Mouse (Mus musculus) midbrain, embryonic 11.5 days (tissue): ENCODE data around the gene D17H6S53E. TPM values are rescaled to one million over a fixed set of nuclear protein-coding genes. Genes with fewer than 3 reads are reported as not detected.
"Not testable (repeated sequence)": the region's sequence is repeated elsewhere in the genome, so short reads cannot be mapped to it uniquely, and the experiment has no call there.

ENCODE experiments used
- ATAC-seq: fragments of 200-750 bp; cut with Nextera tagmentation; 2 replicates; pipeline ENCODE4 v1.8.0; 2017; ENCODE audit warnings: moderate TSS enrichment, moderate library complexity; ENCODE audit not compliant: low FRiP score
- DNase-seq: peaks from one replicate; pipeline ENCODE4 v3.0.0; 2015; ENCODE audit warnings: low spot score; ENCODE audit errors: missing footprints
- H3K27ac ChIP-seq: fragments of 300-500 bp; sonication (generic); 2 replicates; pipeline ENCODE4 v1.5.1; 2014; ENCODE audit warnings: low read depth, low read length
- H3K27me3 ChIP-seq: fragments of 300-500 bp; sonication (generic); 2 replicates; pipeline ENCODE4 v1.6.1; 2014; ENCODE audit warnings: mild to moderate bottlenecking, low read length, moderate library complexity, mixed read lengths; ENCODE audit not compliant: control insufficient read depth, insufficient read depth
- H3K36me3 ChIP-seq: fragments of 300-500 bp; sonication (generic); 2 replicates; pipeline ENCODE4 v1.6.1; 2014; ENCODE audit warnings: mild to moderate bottlenecking, low read length, moderate library complexity, mixed read lengths; ENCODE audit not compliant: control insufficient read depth, insufficient read depth
- H3K4me1 ChIP-seq: fragments of 300-500 bp; sonication (generic); 2 replicates; pipeline ENCODE4 v1.6.1; 2014; ENCODE audit warnings: low read length; ENCODE audit not compliant: control insufficient read depth, insufficient read depth
- H3K4me2 ChIP-seq: fragments of 300-500 bp; sonication (generic); 2 replicates; pipeline ENCODE4 v1.6.1; 2014; ENCODE audit warnings: mild to moderate bottlenecking, moderate library complexity
- H3K4me3 ChIP-seq: fragments of 300-500 bp; sonication (generic); 2 replicates; pipeline ENCODE4 v1.5.1; 2014; ENCODE audit warnings: low read depth, low read length
- H3K9ac ChIP-seq: fragments of 300-500 bp; sonication (generic); 2 replicates; pipeline ENCODE4 v1.6.1; 2014; ENCODE audit warnings: low read length
- H3K9me3 ChIP-seq: fragments of 300-500 bp; sonication (generic); 2 replicates; pipeline ENCODE4 v1.6.1; 2016; ENCODE audit warnings: low read length; ENCODE audit not compliant: control insufficient read depth
- WGBS: fragments of 180-500 bp; shearing (Covaris S2); extraction: QIAGEN DNeasy Blood & Tissue Kit; methylation state at CpG from one replicate; pipeline ENCODE4 v1.1.7; 2014; 5-methylcytosine and 5-hydroxymethylcytosine counted together
- polyA plus RNA-seq: library from polyadenylated mRNA; unstranded; fragments of >200 nt; fragmentation: Nextera tagmentation; extraction: Ambion mirVana; gene quantifications from 2 replicates; pipeline ENCODE4 v1.2.1, GENCODE M21; 2014

D17H6S53E gene
- polyA plus RNA-seq, 1 experiment from 2014 or later = 8.1 TPM

GRCm38 (mm10) chr17:35106522-35106921, 19.7 kb upstream of the D17H6S53E start:
- H3K9me3 ChIP-seq = no peaks in the 10 kb centered on the region
- ATAC-seq = no peak
- H3K4me1 ChIP-seq = peaks cover 8% of the 10 kb centered on the region
- WGBS = 69% methylated on average over 3 of the region's 3 CpGs
- H3K9ac ChIP-seq = peak overlapping the region; percentile 65
- H3K4me2 ChIP-seq = peak overlapping the region; percentile 39
- no peak overlapping the region for H3K27ac ChIP-seq
- H3K4me3 ChIP-seq = no peak overlapping the region
- no peak for DNase-seq
- H3K36me3 ChIP-seq = peaks cover under 1% of the 10 kb centered on the region; the same call in 1 of the 2 replicates
- H3K27me3 ChIP-seq = no peaks in the 10 kb centered on the region

- ATAC-seq (no peak), DNase-seq (no peak)
- Histone ChIP-seq H3K4me2 (no peak within 1 kb of the TSS), H3K27me3 (no peaks in the 10 kb centered on the region), H3K27ac (no peak within 1 kb of the TSS), H3K9me3 (no peaks in the 10 kb centered on the region), H3K4me1 (peaks cover 8% of the 10 kb centered on the region), H3K9ac (no peak within 1 kb of the TSS), H3K4me3 (no peak within 1 kb of the TSS), H3K36me3 (no peaks in the 10 kb centered on the region)
- WGBS = 89% methylated on average over 6 of the region's 6 CpGs
These were observed 18.1 kb upstream of the D17H6S53E start, which contains the start of gene Ly6g5c for GRCm38 (mm10) chr17:35108097-35108496. Gene Ly6g5c, plus strand, starts transcription at chr17:35108279.

GRCm38 (mm10) chr17:35111774-35112173, 14.4 kb upstream of the D17H6S53E start:
- ATAC-seq = no peak
- H3K9ac ChIP-seq = no peak overlapping the region
- H3K4me2 ChIP-seq = no peak overlapping the region
- no peaks in the 10 kb centered on the region for H3K4me1 ChIP-seq
- H3K9me3 ChIP-seq = no peaks in the 10 kb centered on the region
- 75% methylated on average over 9 of the region's 9 CpGs for WGBS
- H3K36me3 ChIP-seq = peaks cover 10% of the 10 kb centered on the region
- H3K27ac ChIP-seq = no peak overlapping the region
- no peaks in the 10 kb centered on the region for H3K27me3 ChIP-seq
- no peak overlapping the region for H3K4me3 ChIP-seq
- DNase-seq = no peak

GRCm38 (mm10) chr17:35115046-35116019, 10.8 kb upstream of the D17H6S53E start, which contains the start of gene Ly6g5b:
Gene Ly6g5b, minus strand, starts transcription at chr17:35115428.
- 87% methylated on average over 8 of the region's 8 CpGs for WGBS
- ATAC-seq (no peak), DNase-seq (no peak)
- H3K9ac ChIP-seq = no peak within 1 kb of the TSS; the same call in 1 of the 2 replicates
- H3K4me1 ChIP-seq = peaks cover 4% of the 10 kb centered on the region
- peaks cover 18% of the 10 kb centered on the region for H3K36me3 ChIP-seq
- H3K9me3 ChIP-seq = no peaks in the 10 kb centered on the region
- no peak within 1 kb of the TSS for H3K4me2 ChIP-seq
- H3K27me3 ChIP-seq = no peaks in the 10 kb centered on the region
- no peak within 1 kb of the TSS for H3K27ac ChIP-seq
- H3K4me3 ChIP-seq = no peak within 1 kb of the TSS

- Histone ChIP-seq H3K9ac (peak overlapping the region; percentile 88), H3K36me3 (peaks cover 14% of the 10 kb centered on the region), H3K27me3 (no peaks in the 10 kb centered on the region), H3K4me3 (peak overlapping the region; percentile 86), H3K4me2 (peak overlapping the region; percentile 98), H3K27ac (no peak overlapping the region), H3K4me1 (peaks cover 13% of the 10 kb centered on the region), H3K9me3 (no peaks in the 10 kb centered on the region)
- WGBS = under 1% methylated on average over 33 of the region's 33 CpGs
- DNase-seq (peak; percentile 86), ATAC-seq (no peak; the same call in 1 of the 2 replicates)
These were observed 5.4 kb upstream of the D17H6S53E start for GRCm38 (mm10) chr17:35120745-35121142.

GRCm38 (mm10) chr17:35121143-35121799, 4.9 kb upstream of the D17H6S53E start, which contains the start of gene Gpank1:
Gene Gpank1, plus strand, starts transcription at chr17:35121455.
- H3K27ac ChIP-seq = peak within 1 kb of the TSS; percentile 86
- WGBS = under 1% methylated on average over 49 of the region's 50 CpGs
- peak; percentile 98 for DNase-seq
- peaks cover 15% of the 10 kb centered on the region for H3K4me1 ChIP-seq
- H3K4me2 ChIP-seq = peak within 1 kb of the TSS; percentile 98
- peak within 1 kb of the TSS; percentile 88 for H3K9ac ChIP-seq
- H3K27me3 ChIP-seq = no peaks in the 10 kb centered on the region
- peaks cover 10% of the 10 kb centered on the region for H3K36me3 ChIP-seq
- H3K9me3 ChIP-seq = no peaks in the 10 kb centered on the region
- peak; percentile 95 for ATAC-seq
- H3K4me3 ChIP-seq = peak within 1 kb of the TSS; percentile 86

- Histone ChIP-seq H3K36me3 (peaks cover 8% of the 10 kb centered on the region), H3K27ac (peak within 1 kb of the TSS; percentile 86), H3K9me3 (no peaks in the 10 kb centered on the region), H3K9ac (peak within 1 kb of the TSS; percentile 88), H3K4me2 (peak within 1 kb of the TSS; percentile 98), H3K27me3 (no peaks in the 10 kb centered on the region), H3K4me3 (peak within 1 kb of the TSS; percentile 86), H3K4me1 (peaks cover 20% of the 10 kb centered on the region)
- WGBS = under 1% methylated on average over 19 of the region's 19 CpGs
- ATAC-seq (no peak), DNase-seq (peak; percentile 93)
These were observed 4.3 kb upstream of the D17H6S53E start, which contains the start of gene Csnk2b for GRCm38 (mm10) chr17:35121871-35122303. Gene Csnk2b, minus strand, starts transcription at chr17:35122053.

- not testable (repeated sequence) for H3K36me3 ChIP-seq, ATAC-seq, H3K4me3 ChIP-seq, H3K27me3 ChIP-seq, H3K9me3 ChIP-seq, DNase-seq, H3K4me2 ChIP-seq, H3K27ac ChIP-seq, H3K9ac ChIP-seq
- WGBS = 94% methylated on average over 9 of the region's 9 CpGs
- H3K4me1 ChIP-seq = peaks cover 23% of the 10 kb centered on the region
These were observed 2.9 kb upstream of the D17H6S53E start for GRCm38 (mm10) chr17:35123287-35123686.
